Mouse (Mus musculus) kidney, postnatal 14 days (tissue): ENCODE data around the gene Adamts3.
A peak's percentile ranks its signal among the peaks of the same experiment; 100 is the strongest.

Experiments
- DNase-seq: peaks from one replicate; pipeline ENCODE4 v3.0.0; 2022; ENCODE audit warnings: mixed read lengths

Adamts3 gene

GRCm38 (mm10) chr5:89883051-89883907 lies at the start of gene Adamts3:
Gene Adamts3 (minus strand): TSS chr5:89883334.
- DNase-seq, result peak; percentile 62

GRCm38 (mm10) chr5:89931511-89931910 lies 48.4 kb upstream of the Adamts3 start:
- DNase-seq, result no peak

- no peak for DNase-seq
Observed at GRCm38 (mm10) chr5:89912359-89912758, 29.2 kb upstream of the Adamts3 start.

- DNase-seq, result no peak
Observed at GRCm38 (mm10) chr5:89911950-89912349, 28.8 kb upstream of the Adamts3 start.

- DNase-seq, result no peak
Observed at GRCm38 (mm10) chr5:89911508-89911907, 28.4 kb upstream of the Adamts3 start.

- DNase-seq, result no peak
Observed at GRCm38 (mm10) chr5:89906884-89907431, 23.8 kb upstream of the Adamts3 start.

GRCm38 (mm10) chr5:89901026-89901425 lies 17.9 kb upstream of the Adamts3 start:
- DNase-seq, result no peak

- DNase-seq, result peak; percentile 65
Observed at GRCm38 (mm10) chr5:89897495-89897894, 14.4 kb upstream of the Adamts3 start.

- DNase-seq, result no peak
Observed at GRCm38 (mm10) chr5:89895520-89895919, 12.4 kb upstream of the Adamts3 start.

- no peak for DNase-seq
Observed at GRCm38 (mm10) chr5:89884991-89885390, 1.9 kb upstream of the Adamts3 start.

GRCm38 (mm10) chr5:89883908-89884204 lies 722 bp upstream of the Adamts3 start:
- DNase-seq, result no peak

- peak; percentile 69 for DNase-seq
Observed at GRCm38 (mm10) chr5:89882091-89882734, 921 bp downstream of the Adamts3 start.

GRCm38 (mm10) chr5:89881425-89881824 lies 1.7 kb downstream of the Adamts3 start:
- DNase-seq, result no peak

GRCm38 (mm10) chr5:89878866-89879392 lies 4.2 kb downstream of the Adamts3 start:
- no peak for DNase-seq

- no peak for DNase-seq
Observed at GRCm38 (mm10) chr5:89872661-89873060, 10.5 kb downstream of the Adamts3 start.

- no peak for DNase-seq
Observed at GRCm38 (mm10) chr5:89859603-89860002, 23.5 kb downstream of the Adamts3 start.

- no peak for DNase-seq
Observed at GRCm38 (mm10) chr5:89858837-89859236, 24.3 kb downstream of the Adamts3 start.

- no peak for DNase-seq
Observed at GRCm38 (mm10) chr5:89846551-89846950, 36.6 kb downstream of the Adamts3 start.

- peak; percentile 82 for DNase-seq
Observed at GRCm38 (mm10) chr5:89844354-89844753, 38.8 kb downstream of the Adamts3 start.

- DNase-seq, result no peak
Observed at GRCm38 (mm10) chr5:89843478-89843877, 39.7 kb downstream of the Adamts3 start.

- peak; percentile 44 for DNase-seq
Observed at GRCm38 (mm10) chr5:89839627-89840026, 43.5 kb downstream of the Adamts3 start.

- DNase-seq, result no peak
Observed at GRCm38 (mm10) chr5:89821175-89821574, 62.0 kb downstream of the Adamts3 start.

GRCm38 (mm10) chr5:89819531-89819930 lies 63.6 kb downstream of the Adamts3 start:
- DNase-seq, result peak; percentile 25

- no peak for DNase-seq
Observed at GRCm38 (mm10) chr5:89816610-89817009, 66.5 kb downstream of the Adamts3 start.
